Mouse (Mus musculus) adrenal gland, adult (tissue): ENCODE data around the gene Ankrd13b.
A peak's percentile ranks its signal among the peaks of the same experiment; 100 is the strongest.

Experiments used
- DNase-seq, 2 experiments: peaks; one replicate each; pipeline ENCODE4 v3.0.0; 2022 to 2023; ENCODE audit warnings: low spot score in 1 of 2; ENCODE audit not compliant: inconsistent age in 2 of 2

Gene Ankrd13b

DNA sequence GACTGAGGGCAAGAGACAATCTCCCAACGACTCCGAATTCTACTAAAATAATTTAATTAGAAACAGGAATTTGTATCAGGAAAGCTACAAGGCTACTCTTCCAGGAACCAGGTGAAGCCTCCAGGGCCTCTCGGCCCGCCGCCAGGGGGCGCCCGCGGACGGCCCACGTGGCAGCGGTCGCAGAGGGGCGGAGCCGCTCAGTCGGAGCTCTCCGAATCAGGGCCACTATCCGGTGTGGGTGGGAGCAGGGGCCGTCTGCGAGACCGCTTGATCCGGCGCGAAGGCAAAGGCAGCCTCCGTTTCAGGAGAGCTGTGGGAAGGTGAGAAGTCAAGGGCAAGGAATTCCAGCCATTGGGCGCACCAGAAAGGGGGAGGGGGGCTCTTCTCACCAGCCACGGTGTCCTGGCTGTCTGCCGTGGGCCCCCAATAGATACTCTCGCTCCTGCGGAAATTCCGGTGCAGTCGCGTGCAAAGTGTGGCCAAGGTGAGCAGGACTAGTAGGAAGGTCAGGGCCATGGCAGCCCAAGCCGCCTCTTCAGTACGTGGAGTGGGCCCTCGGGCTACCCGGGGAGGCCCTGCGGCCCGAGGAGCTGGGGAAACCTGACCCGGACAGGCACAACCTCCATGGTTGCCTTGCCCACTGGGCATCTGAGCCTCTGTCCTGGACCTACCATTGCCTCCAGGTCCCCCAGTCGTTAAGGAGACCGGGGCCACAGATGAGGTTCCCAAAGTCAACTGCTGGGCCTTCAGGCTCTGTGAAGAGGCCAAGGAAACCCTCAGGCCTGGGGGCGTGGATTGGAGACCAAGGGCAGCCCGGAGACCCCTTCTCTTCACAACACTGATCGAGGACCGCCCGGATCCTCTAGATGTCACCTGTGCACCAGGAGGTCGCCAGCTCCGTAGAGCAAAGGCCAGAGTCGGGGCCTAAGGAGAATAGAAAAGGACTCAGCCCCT, 18.9 kb upstream of the Ankrd13b start:
- peak; percentile 88 to 95 for DNase-seq

DNA sequence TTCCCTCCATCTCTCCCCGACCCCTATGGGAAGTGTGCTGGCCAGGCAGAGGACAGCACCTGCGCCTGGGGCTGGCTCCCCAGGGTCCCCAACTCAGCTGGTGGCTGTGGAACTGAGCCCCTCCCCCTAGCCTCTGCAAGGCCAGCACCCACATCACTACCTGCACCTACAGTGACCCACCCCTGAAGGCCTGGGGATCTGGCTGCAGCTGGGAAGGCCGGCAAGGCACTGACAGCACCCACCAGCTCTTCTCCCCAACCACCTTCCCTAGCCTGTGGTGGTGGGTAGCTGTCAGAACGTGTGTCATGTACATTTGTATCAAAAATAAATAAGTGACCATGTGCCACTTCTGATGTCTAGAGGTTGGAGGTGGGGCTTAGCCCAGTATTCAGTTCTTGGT, 17.9 kb upstream of the Ankrd13b start:
- peak in 1 of 2 experiments; percentile 24 for DNase-seq

DNA sequence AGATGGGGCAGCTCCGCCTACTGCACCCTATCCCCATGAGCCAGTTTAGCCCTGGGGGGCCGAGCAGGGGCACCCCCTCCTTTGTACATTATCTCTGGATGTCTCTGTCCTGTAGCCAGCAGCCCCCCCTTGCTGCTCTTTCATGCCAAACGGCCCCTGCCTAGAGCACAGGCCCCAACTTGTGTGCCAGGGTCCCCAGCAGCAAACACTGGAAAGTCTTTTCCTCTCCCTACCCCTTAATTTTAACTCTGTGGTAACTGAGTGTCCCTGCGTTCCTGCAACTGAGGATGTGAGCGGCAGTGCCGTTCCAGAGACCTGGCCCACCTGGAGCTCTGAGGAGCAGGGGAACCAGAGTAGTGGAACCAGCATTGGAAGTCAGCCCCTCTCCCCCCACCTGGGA, 17.5 kb upstream of the Ankrd13b start:
- peak in 1 of 2 experiments; percentile 14 for DNase-seq

DNA sequence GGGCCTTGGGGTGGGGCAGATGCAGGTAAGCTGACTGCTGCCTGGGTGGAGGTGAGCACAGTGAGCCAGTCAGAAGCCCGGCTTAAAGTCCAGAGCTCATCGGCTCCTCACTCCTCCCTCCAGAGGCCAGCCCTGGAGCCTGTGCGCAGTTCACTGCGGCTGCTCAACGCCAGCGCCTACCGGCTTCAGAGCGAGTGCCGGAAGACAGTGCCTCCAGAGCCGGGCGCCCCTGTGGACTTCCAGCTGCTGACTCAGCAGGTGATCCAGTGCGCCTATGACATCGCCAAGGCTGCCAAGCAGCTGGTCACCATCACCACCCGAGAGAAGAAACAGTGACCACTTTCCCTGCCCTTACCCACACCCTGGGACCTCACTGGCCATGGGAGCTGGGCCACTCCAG, 16.8 kb upstream of the Ankrd13b start:
- DNase-seq = peak; percentile 20 to 43

DNA sequence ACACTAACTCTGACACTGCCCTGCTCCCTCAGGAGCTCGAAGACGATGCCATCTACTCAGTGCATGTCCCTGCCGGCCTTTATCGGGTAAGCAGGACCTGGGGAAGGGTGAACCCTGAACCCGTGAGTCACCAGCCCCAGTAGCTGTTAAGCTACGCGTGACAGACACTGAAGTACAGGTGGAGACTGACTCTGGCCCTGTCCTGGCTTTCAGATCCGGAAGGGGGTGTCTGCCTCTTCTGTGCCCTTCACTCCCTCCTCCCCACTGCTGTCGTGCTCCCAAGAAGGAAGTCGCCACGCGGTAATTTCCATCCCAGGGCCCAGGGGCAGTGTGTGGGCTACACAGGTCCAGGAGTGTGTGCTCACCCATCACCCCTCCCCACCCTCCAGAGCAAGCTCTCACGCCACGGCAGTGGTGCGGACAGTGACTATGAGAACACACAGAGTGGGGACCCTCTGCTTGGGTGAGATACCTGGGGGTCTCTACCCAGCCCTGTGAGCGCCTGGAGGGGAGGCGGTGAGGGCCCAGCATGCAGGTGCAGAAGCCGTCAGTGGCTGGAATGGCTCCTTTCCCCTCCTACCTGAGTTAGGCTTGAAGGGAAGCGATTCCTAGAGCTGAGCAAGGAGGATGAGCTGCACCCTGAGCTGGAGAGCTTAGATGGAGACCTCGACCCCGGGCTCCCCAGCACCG, 16.0 kb upstream of the Ankrd13b start:
- DNase-seq = peak in 1 of 2 experiments; percentile 16

DNA sequence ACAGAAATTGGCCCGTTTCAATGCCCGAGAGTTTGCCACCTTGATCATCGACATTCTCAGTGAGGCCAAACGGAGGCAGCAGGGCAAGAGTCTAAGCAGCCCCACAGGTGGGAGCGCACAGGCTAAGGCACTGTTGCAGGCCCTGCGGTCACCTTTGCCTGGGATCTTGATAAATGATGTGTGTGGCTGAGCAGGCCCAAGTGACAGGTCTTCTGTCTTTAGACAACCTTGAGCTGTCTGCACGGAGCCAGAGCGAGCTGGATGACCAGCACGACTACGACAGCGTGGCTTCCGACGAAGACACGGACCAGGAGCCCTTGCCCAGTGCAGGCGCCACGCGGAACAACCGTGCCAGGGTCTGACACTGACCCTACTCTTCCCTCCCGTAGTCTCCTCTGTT, 14.9 kb upstream of the Ankrd13b start:
- peak; percentile 21 to 68 for DNase-seq

DNA sequence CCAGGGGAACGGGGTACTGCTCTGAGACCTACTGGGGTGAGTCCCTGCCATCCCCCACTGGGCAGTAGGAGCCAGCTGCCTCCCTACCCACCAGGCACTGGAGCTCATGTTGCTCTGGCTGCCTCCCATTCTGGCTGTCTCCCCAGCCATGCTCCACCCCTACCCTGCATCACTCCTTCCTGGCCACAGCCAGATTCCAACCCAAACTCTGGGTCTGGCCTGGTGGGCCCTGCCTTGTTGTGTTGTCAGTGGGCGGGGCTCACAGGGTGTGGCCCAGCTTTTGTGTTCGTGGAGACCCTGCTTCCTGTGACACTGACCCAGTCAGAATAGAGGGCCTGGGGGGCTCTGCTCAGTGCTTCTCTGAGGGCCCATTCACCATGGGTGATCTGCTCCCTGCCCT, 14.0 kb upstream of the Ankrd13b start:
- peak; percentile 29 to 49 for DNase-seq

DNA sequence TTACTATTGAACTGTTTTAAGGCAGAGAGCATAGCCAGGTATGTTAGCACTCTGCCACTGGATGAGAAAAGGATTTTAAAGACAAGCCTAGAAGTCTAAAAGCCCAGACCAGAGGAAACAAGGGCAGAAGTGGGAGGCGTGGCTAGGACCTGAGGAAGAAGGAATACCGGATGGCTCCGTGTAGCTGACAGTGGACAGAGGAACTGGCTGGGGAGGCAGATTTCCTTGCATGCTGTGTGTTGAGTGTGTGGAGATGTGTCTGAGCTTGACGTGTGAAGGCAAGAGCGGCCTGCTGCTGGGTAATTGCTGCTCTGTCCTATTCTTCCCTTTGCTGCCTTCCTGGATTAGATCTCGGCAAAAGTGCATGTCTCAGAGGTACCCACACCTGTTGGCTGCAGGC, 13.0 kb upstream of the Ankrd13b start:
- DNase-seq = no peak

DNA sequence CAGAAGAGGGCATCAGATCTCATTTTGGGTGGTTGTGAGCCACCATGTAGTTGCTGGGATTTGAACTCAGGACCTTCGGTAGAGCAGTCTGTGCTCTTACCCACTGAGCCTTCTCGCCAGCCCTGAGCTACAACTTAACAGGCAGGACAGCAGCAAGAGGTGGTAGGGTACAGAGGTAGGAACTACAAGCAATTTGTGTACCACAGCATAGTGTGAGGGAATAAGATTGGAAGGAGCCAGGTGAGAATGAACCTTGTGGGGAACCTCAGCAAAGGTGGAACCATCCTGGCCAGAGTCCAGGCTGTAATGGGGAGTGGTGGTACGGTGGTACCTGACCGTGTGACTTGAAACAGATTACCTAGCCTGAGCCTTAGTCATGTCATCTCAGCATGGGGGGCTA, 12.5 kb upstream of the Ankrd13b start:
- peak in 1 of 2 experiments; percentile 30 for DNase-seq

DNA sequence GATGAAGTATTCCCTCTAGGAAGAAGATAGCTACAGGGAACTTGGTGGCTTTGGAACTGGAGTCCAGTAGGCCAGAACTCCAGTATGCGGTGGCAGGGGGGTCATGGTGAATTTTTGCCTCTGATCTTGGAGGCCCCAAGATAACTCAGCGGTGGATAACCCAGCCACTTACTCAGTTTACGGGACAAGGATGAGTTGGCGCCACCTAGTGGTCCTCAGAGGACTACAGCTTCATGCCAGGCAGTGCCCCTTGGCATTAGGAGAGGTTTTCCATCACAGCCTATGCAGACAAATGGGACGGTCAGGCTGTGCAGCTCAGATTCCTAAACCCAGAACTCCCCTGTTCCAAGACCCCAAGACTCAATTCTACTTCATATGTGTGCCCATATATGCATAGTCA, 11.9 kb upstream of the Ankrd13b start:
- peak; percentile 77 to 91 for DNase-seq

DNA sequence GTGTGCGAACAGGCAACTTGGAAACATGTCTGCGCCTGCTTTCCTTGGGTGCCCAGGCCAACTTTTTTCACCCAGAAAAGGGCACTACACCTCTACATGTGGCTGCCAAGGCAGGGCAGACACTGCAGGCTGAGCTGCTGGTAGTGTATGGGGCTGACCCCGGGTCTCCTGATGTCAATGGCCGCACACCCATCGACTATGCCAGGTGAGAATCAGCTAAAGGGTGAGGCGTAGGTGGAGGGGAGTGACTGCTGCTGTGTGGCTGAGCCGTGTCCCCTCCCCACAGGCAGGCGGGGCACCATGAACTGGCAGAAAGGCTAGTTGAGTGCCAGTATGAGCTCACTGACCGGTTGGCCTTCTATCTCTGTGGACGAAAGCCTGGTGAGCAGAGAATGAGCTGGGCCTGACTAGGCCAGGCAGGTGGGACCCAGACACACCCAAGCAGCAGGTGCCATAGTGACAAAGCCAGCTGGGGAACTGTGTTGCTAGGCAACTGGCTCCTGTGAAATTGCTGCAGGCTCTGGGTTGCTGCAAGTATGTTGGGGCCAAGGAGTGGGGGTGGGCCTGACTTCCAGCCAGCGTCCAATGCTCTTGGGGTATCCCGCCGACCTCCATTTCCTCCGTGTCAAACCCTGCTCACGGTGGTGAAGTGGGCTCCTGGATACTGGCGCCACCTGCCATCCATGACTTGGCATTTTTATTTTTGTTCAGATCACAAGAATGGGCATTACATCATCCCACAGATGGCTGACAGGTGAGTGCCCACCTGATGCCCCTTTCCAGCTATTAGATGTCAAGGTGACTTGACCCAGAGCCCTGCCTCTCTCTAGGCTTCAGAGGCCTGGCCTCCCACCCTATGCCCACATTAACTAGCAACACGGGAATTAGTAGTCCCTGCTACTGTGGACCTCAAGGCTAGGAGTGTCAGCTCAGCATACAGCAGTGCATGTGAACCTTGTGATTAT, 11.2 kb upstream of the Ankrd13b start:
- DNase-seq = peak in 1 of 2 experiments; percentile 20

DNA sequence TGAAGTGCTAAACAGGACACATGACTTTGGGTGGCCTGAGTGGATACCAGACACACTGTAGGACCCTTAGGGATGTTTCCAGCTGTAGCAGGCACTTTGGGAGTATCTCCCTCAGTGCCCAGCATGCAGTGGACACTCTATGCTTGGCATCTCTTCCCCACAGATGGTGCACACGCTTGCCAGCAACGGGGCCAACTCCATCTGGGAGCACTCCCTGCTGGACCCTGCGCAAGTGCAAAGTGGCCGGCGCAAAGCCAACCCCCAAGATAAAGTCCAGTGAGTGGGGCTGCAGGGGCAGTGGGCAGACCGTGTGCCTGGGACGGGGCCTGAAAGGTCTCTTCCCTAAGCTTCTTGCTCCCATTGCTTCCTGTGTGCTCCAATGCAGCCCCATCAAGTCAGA, 9.9 kb upstream of the Ankrd13b start:
- peak in 1 of 2 experiments; percentile 27 for DNase-seq

DNA sequence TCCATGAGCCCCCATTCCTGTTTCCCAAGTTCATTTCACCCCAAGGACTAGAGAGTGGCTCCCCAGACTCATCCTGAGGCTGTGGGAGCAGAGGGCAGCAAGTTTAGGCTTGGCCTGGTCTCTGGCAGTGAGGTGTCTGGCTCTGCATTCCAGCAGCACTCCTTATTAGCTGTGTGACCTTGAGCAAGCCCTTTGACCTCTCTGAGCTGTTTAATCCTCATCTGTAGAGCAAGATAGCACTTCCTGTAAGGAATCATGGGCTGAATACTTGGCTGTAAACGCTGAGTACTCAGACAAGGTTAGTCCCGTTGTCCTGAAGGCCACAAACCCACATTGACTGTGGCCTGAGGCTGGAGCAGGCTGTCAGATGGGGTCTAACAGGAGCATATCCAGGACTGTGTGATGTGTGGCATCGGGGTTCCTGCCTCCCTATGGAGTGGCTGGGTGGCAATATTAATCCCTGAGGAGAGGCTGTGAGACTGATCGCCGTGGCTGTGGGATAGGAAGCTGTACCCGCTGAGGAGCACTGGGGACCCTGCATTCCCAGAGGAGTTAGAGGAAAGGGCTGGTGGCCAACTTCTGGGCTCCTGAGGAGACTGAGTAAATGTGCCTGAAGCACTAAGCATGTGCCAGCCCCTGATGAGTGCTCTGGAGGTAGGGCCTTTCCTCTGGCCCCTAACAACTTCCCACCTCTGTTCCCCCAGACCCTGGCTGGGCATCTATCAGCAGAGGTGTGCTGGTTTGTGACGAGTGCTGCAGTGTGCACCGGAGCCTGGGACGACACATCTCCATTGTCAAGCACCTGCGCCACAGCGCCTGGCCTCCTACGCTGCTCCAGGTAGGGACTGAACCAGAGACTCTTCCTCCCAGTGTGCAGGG, 9.0 kb upstream of the Ankrd13b start:
- peak; percentile 51 to 74 for DNase-seq

DNA sequence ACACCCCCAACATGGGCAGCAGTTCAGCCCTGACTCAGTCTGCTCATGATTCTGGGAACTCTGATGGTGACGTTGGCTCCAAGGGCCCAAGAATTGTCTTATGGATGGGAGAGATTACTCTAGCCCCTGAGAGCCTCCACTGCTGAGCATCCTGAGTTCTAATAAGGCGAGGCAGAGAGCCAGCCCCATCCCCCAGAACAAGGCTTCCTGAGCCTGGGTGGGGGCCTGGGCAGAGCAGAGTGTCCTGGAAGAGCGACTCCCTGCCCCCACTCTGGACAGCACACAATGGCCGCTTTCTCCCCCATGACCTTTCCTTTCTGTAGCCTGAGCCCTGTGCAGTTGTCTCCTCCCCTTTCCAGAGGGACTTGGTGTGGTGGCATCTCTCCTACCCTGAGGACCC, 8.4 kb upstream of the Ankrd13b start:
- DNase-seq = peak in 1 of 2 experiments; percentile 48

DNA sequence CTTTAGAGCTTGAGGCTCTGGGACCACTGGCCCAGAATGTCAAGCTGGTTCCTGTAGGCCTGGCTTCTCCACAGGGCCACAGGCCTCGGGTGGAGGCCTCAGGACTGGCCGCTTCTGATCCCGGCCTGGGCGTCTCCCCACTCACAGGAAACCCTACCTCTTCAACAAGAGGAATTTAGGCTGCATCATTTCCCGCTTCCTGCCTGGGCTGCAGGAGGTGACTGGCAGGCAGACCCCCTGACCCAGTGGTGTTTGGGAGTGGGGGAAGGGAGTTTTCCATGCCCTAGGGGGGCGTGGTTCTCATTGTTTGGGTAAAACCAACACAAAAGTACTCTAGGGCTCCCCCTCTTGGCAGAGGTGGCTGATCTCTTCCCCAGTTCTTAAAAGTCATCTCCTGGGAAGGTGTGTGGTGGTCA, 7.9 kb upstream of the Ankrd13b start:
- peak; percentile 75 to 88 for DNase-seq

DNA sequence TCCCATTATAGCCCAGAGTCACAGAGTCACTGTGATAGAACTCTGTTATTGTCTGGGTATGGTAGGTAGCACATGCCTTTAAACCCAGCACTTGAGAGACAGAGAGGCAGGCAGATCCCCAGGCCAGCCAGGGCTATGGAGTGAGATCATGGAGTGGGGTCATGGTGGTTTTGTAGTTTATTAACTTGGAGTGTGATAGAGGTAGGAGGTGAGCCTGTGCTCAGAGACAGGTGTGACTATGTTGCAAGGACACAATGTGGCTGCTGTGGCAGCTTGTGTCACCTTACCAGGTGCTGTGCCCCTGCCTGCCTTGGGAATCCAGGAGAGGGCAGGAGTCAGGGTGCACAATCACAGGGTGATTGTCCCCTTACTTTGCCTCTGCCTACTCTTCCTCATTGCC, 6.0 kb upstream of the Ankrd13b start:
- no peak for DNase-seq

DNA sequence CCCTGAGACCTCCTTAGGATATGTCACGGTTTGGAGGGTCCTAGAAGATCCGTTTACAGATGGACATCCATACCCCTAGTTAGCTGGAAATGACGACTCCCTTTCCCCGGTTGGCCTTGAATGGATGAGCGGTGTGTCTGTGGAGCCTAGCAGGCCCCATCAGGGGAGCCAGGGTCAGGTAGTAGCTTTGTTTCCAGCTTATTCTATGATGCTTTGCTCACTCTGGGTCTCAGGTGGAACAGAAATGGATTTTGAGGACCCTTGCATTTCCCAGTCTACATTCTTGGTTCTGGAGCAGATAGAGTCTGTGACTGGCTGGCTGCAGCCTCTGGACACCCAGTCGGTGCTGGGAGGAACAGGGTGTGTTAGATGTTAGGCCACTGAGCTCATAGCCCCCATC, 5.3 kb upstream of the Ankrd13b start:
- DNase-seq = peak in 1 of 2 experiments; percentile 47

DNA sequence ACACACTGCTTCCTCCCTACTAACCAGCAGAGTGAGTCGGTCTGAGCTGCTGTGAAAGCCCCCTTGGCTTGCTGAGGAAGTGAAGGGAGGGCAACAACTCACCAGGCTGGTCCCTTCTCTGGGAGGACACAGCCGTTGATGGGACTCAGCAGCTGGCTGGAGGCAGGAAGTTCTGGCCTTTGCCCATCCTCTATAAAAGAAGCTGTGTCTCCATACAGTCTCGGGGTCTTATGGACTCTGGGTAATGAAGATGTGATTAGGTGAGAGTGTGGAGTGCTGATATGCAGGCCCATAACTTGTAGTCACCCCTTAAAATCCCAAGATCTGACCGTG, 4.8 kb upstream of the Ankrd13b start:
- peak in 1 of 2 experiments; percentile 33 for DNase-seq

DNA sequence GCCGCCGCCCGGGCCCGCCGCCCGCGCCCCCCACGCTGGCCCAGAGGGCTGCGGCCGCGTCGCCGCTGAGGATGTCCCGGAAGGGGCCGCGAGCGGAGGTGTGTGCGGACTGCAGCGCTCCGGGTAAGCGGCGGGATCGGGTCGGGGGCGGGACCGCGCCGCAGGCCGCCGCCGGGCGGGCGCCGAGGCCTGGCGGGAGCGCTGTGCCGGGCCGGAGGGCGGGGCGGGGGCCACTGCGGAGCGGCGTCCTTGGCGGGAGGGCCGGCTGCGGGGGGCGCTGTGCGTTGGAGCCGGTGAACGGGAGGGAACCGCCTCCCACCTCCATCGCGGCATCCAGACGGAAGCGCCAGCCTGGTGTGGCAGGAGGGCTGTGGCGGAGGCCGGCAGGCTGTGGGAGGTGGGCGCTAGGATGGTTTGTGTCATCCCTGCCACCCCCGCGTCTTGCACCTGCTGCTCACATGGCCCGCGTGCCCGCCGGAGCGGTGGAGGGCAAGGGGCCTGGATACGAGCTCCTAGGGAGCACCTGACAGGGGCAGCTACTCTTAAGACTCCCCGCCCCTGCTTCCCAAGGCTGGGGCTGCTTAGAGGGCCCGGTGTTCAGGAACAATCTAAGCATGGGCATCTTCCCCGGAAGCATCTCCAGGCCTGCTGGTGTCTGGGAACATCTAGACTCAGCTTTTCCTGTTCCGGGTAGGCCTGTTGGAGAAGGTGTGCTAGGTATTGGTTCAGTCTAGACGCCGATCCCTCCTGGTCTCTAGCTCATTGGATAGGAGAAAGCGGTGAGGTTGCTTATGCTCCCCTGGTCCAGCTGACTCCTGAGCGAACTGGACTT, 4.2 kb upstream of the Ankrd13b start, which contains the start of gene Git1:
TSS of gene Git1 (plus strand) at position 51 of the 832 bp plus-strand sequence.
- DNase-seq = peak; percentile 72 to 80
